Mouse (Mus musculus): ENCODE measurements at regions not wholly inside any gene's neighbourhood (a gene's known extent, or its start where the extent isn't known, plus 50 kb on each side); places are given as distances from the start of the nearest gene placed in this dataset.

DNA sequence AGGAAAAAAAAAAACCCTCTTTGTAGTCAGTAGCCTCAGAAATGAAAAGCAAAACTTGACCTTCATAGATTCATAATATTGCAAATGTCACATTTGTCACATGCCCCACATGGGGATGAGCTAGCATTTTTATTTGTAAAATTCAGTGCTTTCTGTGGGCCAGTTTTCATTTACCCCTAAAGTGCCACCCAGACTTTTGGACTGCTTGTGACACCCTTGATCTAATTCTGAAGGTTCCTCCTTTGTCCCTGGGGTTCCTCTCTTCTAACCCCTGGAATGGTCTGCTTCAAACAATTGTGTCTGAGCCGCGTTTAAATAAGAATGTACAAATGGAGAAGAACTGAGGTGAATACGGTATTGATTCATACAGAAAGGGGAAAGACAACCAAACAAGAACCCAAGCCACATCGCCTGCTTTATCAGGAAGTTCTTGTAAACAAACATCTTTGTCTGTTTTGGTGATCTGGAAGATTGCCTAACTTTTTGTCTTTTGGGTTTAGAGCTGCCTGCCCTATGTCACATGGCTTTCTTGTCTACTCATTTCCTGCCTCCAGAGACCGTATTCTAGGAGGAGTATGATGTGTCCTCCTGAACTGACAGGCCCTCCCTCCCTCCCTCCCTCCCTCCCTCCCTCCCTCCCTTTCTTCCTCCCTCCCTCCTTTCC, 203.1 kb upstream of the Gm9833 start:
- no peak for DNase-seq (ENCODE audit: low spot score in 2 of 2)

- peak; percentile 48 to 63 for DNase-seq (ENCODE audit: low spot score in 2 of 2)
These were observed 202.3 kb upstream of the Gm9833 start for GRCm38 (mm10) chr3:9885565-9885964.

- DNase-seq (ENCODE audit: low spot score in 2 of 2): no peak
These were observed 201.8 kb upstream of the Gm9833 start for GRCm38 (mm10) chr3:9886077-9886476.

GRCm38 (mm10) chr3:9886765-9887626, 200.9 kb upstream of the Gm9833 start:
- DNase-seq (ENCODE audit: low spot score in 2 of 2): no peak

DNA sequence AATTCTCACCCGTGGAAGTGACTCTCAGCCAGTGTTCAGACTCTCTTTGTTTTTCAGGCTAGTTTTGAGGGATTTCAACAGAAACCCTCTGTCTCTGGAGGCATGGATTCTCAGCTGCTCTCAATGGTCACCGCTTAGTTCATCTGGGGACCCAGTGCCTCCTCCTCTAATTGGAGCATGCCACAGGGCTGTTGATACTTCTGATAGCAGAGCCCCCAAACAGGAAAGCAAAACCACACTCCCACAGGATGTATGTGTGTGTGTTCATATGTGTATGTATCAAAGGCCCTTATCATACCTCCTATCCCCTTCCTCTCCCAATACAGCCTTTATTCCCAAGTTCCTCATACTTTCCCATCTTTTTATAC, 200.3 kb upstream of the Gm9833 start:
- no peak for DNase-seq (ENCODE audit: low spot score in 2 of 2)

DNA sequence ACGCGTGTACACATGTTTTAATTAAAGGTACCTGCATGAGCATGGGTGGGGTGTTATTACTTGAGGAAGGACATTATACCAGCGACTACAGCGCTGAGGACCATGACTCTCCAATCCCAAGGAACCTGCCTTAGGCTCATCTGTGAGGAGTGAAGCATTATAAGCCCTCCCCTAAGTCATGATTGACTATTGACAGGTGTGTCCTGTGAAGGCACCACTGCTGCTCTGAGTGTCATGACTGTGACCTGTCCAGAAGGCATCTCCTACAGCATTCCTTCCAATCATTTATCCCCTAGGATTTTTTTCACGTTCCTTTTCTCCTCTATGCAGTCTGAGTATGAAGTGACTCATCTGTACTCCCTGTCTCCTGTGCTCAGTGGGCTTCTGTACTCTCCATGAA, 199.9 kb upstream of the Gm9833 start:
- DNase-seq (ENCODE audit: low spot score in 2 of 2): no peak

DNA sequence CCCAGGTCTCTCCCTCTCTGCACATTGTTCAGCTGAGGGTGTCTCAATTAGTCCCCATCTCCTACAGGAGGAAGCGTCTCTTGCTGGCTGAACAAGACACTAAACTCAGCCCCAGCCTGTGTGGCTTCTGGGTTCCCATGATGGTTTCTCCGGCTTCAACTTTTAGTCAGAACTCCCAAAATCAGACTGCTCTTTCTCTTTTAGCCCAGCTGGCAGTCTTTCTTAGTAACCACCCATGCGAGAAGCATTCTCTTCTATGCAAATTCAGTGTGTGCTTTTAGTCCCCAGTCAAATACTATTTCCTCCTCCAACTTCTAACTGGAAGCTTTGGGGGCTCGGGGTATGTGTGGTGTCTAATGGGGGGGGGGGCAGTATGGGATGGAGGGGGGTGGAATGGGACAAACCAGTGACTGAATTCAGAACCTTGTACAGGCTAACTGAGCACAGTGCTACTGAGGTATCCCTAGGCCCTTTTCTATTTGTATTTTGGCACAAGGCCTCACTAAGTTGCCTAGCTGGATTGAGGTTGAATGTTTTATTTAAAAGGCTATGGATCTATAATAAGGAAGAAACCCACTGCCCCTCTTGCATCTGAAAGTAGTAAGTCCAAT, 194.9 kb upstream of the Gm9833 start:
- peak; percentile 22 to 29 for DNase-seq (ENCODE audit: low spot score in 2 of 2)

- no peak for DNase-seq (ENCODE audit: low spot score in 2 of 2)
These were observed 192.3 kb upstream of the Gm9833 start for GRCm38 (mm10) chr3:9895396-9896135.

DNA sequence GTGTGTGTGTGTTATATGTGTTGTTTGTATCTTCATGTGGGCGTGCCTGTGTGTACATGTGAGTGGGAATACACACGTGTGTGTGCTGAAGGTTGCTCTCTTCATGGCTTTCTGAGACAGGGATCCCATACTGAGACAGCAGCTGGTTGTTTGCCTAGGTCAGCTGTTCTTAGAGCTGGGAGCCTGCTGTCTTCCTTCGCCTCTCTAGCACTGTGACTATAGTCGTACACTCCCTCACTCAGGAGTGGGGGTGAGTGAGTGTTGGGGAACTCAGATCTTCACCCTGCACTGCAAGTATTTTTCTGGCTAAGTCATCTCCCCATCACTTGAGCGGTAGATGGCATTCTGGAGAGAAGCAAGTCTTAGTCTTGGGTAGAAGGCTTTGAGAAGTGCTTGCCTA, 191.6 kb upstream of the Gm9833 start:
- DNase-seq (ENCODE audit: low spot score in 2 of 2): no peak

DNA sequence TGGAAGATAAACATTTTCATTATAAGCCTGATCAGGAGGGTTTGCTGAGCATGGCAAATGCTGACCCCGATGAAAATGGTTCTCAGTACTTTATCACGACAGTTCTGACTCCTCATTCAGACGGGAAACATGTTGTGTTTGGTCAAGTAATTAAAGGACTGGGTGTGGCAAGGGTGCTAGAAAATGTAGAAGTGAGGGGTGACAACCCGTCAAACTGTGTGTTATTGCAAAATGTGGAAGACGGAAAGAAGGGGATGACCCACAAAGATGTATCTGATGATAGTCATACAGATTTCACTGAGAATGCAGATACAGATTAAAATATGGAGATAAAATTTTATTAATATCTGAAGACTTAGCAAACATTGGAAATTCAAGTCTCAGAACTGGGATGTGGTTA, 186.2 kb upstream of the Gm9833 start:
- DNase-seq (ENCODE audit: low spot score in 2 of 2): no peak

- DNase-seq (ENCODE audit: low spot score in 2 of 2): no peak
These were observed 174.6 kb upstream of the Gm9833 start for GRCm38 (mm10) chr3:9913357-9913756.

DNA sequence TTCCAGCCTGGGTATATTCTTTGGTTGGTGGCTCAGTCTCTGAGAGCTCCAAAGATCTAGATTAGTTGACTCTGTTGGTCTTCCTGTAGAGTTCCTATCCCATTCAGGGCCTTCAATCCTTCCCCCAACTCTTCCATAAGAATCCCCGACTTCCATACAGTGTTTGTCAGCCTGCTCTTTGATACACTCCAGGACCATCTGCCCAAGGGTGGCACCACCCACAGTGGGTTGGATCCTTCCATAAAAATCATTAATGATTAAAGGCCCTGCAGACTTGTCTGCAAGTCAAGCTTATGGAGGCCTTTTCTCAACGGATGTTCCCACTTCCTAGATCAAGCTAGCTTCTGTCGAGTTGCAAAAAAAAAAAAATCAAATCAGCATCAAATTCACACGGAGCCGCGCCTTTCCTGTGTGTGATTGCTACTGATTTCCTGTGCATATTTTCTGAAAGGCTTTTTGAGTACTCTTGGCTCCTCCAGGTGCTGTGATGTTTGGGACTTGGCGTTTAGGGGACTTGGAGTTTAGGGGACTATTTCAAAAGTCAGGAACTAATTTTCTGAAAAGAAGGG, 171.3 kb upstream of the Gm9833 start:
- no peak for DNase-seq (ENCODE audit: low spot score in 2 of 2)

DNA sequence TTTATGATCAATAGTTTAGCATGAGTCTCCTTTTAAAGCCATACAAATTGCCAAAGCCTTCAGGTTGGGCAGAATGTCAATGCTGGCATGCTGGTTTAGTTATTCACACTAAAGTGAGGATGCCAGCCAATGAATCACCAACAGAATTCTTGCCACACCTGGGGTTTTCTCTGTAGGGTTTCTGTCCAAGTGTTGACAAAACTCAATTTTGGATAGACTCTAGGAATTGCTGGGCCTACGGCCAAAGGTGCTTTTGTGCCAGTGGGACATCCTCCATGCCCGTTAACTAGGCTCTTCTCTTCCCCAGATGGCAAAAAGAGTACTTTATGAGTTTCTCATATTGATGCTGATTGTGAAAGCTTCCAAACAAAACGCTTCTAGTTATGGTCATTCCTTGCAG, 167.6 kb upstream of the Gm9833 start:
- peak in 1 of 2 experiments; percentile 11 for DNase-seq (ENCODE audit: low spot score in 2 of 2)

DNA sequence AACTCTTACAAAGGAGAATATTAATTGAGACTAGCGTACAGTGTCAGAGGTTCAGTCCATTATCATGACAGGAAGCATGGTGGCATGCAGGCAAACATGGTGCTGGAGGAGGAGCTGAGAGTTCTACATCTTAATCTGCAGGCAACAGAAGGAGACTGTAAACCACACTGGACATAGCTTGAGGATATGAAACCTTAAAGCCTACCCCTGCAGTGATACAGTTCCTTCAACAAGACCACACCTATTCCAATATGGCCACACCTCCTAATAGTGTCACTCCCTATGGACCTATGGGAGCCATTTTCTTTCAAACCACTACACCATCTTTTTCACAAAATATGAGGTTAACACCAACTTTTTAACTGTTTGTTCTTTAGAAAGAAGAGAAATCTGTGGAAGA, 166.2 kb upstream of the Gm9833 start:
- DNase-seq (ENCODE audit: low spot score in 2 of 2): no peak

DNA sequence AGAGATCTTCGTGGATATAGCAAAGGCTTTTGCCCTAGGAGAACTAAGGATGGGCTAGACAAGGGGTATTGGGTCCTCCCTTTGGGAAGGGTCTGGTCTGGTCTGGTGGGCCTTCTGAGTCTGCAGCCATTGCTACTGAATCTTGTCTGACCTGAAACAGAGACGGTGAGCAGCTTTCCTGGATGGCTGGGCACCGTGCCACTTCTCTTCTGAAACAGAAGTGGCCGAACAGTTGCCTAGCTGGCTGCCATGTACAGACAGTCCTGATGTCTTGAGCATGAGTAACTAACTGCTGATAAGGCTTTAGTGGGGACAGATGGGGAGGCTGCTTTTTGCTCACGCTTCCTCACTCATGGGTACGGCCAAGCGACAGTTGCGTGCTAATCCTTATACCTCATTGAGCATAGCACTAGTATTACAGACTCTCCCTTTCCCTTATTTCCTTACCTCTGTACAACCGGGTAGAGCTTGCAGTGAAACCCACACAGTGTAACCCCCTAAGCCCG, 165.3 kb upstream of the Gm9833 start:
- DNase-seq (ENCODE audit: low spot score in 2 of 2): no peak

DNA sequence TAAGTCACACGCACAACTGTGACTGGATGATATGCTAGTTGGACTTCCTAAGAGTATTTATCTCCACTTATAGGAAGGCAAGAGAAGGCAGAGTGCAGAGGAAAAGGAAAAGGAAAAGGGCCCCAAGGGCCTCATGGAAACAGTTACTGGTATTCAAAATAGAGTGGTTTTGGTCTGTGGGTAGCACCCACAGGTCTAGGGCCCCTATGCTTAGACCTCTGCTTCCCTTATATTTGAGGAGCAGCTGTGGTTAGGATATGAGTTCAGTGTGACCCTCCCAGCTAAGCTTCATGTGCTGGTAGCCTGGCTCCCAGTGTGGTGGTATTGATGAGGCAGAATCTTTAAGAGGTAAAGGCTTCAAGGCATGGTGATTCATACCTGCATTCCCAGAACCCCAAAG, 163.3 kb upstream of the Gm9833 start:
- no peak for DNase-seq (ENCODE audit: low spot score in 2 of 2)

- DNase-seq (ENCODE audit: low spot score in 2 of 2): no peak
These were observed 151.0 kb upstream of the Gm9833 start for GRCm38 (mm10) chr3:9936853-9937441.

- DNase-seq (ENCODE audit: low spot score in 2 of 2): no peak
These were observed 149.3 kb upstream of the Gm9833 start for GRCm38 (mm10) chr3:9938651-9939050.

DNA sequence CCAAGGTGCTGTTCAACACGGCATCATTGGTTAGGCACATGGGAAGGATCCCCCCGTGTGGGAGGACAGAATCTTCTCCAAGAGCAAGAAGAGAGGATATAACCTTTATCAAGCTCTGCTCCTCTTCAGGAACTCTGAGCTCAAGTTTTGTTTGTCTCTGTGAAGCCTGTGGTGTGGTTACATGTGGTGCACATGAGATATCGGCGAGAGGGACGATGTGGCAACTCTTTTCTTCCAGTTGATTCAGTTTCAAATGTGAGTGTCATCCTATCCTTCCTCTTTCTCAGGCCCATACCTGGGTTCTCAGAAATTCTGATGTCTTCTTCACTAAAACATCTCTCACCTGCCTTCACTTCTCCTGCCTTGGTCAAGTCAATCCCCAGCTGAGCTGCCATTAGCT, 145.3 kb upstream of the Gm9833 start:
- DNase-seq (ENCODE audit: low spot score in 2 of 2): no peak

- peak; percentile 74 to 78 for DNase-seq (ENCODE audit: low spot score in 2 of 2)
These were observed 140.4 kb upstream of the Gm9833 start for GRCm38 (mm10) chr3:9947357-9948065.

- DNase-seq (ENCODE audit: low spot score in 2 of 2): no peak
These were observed 139.8 kb upstream of the Gm9833 start for GRCm38 (mm10) chr3:9948114-9948513.

All from right cerebral cortex, adult 2 months (tissue).